Mouse (Mus musculus) ES-Bruce4 (cell line): ENCODE measurements around the gene Cisd3. TPM values are rescaled to one million over a fixed set of nuclear protein-coding genes. Genes with fewer than 3 reads are reported as not detected.
"Not testable (repeated sequence)": the region's sequence is repeated elsewhere in the genome, so short reads cannot be mapped to it uniquely, and the experiment has no call there.

ENCODE experiments used
- H3K27ac ChIP-seq: 2 replicates; pipeline ENCODE4 v1.5.1; 2012; ENCODE audit warnings: low read length, inconsistent platforms; ENCODE audit not compliant: insufficient read depth
- H3K27me3 ChIP-seq: 2 replicates; pipeline ENCODE4 v1.6.1; 2012; ENCODE audit warnings: mild to moderate bottlenecking, low read length, inconsistent platforms; ENCODE audit not compliant: control insufficient read depth, poor library complexity, insufficient read depth, severe bottlenecking
- H3K36me3 ChIP-seq: 2 replicates; pipeline ENCODE4 v1.6.1; 2012; ENCODE audit warnings: inconsistent platforms, mild to moderate bottlenecking, low read length, moderate library complexity; ENCODE audit not compliant: control insufficient read depth, poor library complexity, insufficient read depth, severe bottlenecking
- H3K4me1 ChIP-seq: one replicate; pipeline ENCODE4 v1.8.1; 2011; ENCODE audit warnings: low read length; ENCODE audit not compliant: control insufficient read depth, insufficient read depth
- H3K4me3 ChIP-seq: 2 replicates; pipeline ENCODE4 v1.5.1; 2011; ENCODE audit warnings: low read depth, mild to moderate bottlenecking, low read length
- H3K9ac ChIP-seq: 2 replicates; pipeline ENCODE4 v1.6.1; 2012; ENCODE audit warnings: low read depth, mild to moderate bottlenecking, inconsistent platforms; ENCODE audit not compliant: poor library complexity, severe bottlenecking
- H3K9me3 ChIP-seq: replicated peaks from 2 replicates; pipeline ENCODE4 v1.6.1; 2012; ENCODE audit warnings: mild to moderate bottlenecking, low read length, inconsistent platforms; ENCODE audit not compliant: control insufficient read depth, poor library complexity, insufficient read depth, severe bottlenecking
- CTCF ChIP-seq: IDR thresholded peaks from one replicate; pipeline ENCODE4 v1.8.1; 2011; ENCODE audit warnings: low read depth, low read length
- EP300 ChIP-seq: IDR thresholded peaks from 2 replicates; pipeline ENCODE4 v1.6.1; 2011; ENCODE audit warnings: low read depth, low read length; ENCODE audit not compliant: insufficient read depth
- POLR2A ChIP-seq: IDR thresholded peaks from one replicate; pipeline ENCODE4 v1.8.1; 2011; ENCODE audit warnings: low read length; ENCODE audit not compliant: insufficient read depth
- polyA plus RNA-seq: library from polyadenylated mRNA; stranded (reverse); fragments of >200 nt; gene quantifications from 2 replicates; pipeline ENCODE4 v1.2.4, GENCODE M21; 2011; ENCODE audit warnings: low read depth; ENCODE audit not compliant: missing spikeins, insufficient read depth, insufficient read length

The Cisd3 gene
- polyA plus RNA-seq, result 62.3 and 77.2 TPM in 2 replicates

- Histone ChIP-seq H3K36me3 (peaks cover 22% of the 10 kb centered on the region), H3K27ac (peak within 1 kb of the TSS; percentile 52), H3K4me3 (peak within 1 kb of the TSS; percentile 71), H3K9me3 (no peaks in the 10 kb centered on the region), H3K9ac (peak within 1 kb of the TSS; percentile 62), H3K4me1 (peaks cover 7% of the 10 kb centered on the region), H3K27me3 (no peaks in the 10 kb centered on the region)
- no peak for TF ChIP-seq EP300
- no peak for TF ChIP-seq CTCF
- TF ChIP-seq POLR2A, result no peak
Observed at GRCm38 (mm10) chr11:97685613-97686321, at the start of gene Cisd3. TSS of gene Cisd3 (plus strand) at chr11:97685826.

GRCm38 (mm10) chr11:97641668-97642067, 44.0 kb upstream of the Cisd3 start:
- Histone ChIP-seq H3K36me3 (no peaks in the 10 kb centered on the region), H3K27me3 (no peaks in the 10 kb centered on the region), H3K27ac (no peak overlapping the region), H3K4me3 (no peak overlapping the region), H3K4me1 (no peaks in the 10 kb centered on the region), H3K9ac (peak overlapping the region; percentile 40), H3K9me3 (no peaks in the 10 kb centered on the region)
- TF ChIP-seq EP300, result no peak

GRCm38 (mm10) chr11:97642746-97643145, 42.9 kb upstream of the Cisd3 start:
- Histone ChIP-seq H3K27ac (no peak overlapping the region), H3K4me3 (no peak overlapping the region), H3K36me3 (no peaks in the 10 kb centered on the region), H3K4me1 (no peaks in the 10 kb centered on the region), H3K27me3 (no peaks in the 10 kb centered on the region), H3K9ac (no peak overlapping the region), H3K9me3 (no peaks in the 10 kb centered on the region)
- TF ChIP-seq POLR2A (no peak), CTCF (peak; percentile 45)

- Histone ChIP-seq H3K27ac (no peak overlapping the region), H3K27me3 (no peaks in the 10 kb centered on the region), H3K9ac (no peak overlapping the region), H3K36me3 (no peaks in the 10 kb centered on the region), H3K9me3 (no peaks in the 10 kb centered on the region), H3K4me1 (no peaks in the 10 kb centered on the region), H3K4me3 (no peak overlapping the region)
- TF ChIP-seq EP300 (no peak), CTCF (no peak), POLR2A (no peak)
Observed at GRCm38 (mm10) chr11:97643380-97644055, 42.1 kb upstream of the Cisd3 start.

GRCm38 (mm10) chr11:97644834-97645233, 40.8 kb upstream of the Cisd3 start:
- Histone ChIP-seq H3K27me3 (no peaks in the 10 kb centered on the region), H3K9me3 (no peaks in the 10 kb centered on the region), H3K36me3 (no peaks in the 10 kb centered on the region), H3K9ac (peak overlapping the region; percentile 41; the same call in 1 of the 2 replicates), H3K4me3 (no peak overlapping the region), H3K27ac (no peak overlapping the region), H3K4me1 (no peaks in the 10 kb centered on the region)
- TF ChIP-seq EP300 (no peak), CTCF (peak; percentile 73)

GRCm38 (mm10) chr11:97648541-97648940, 37.1 kb upstream of the Cisd3 start:
- H3K4me1 ChIP-seq, H3K27me3 ChIP-seq, H3K27ac ChIP-seq, H3K4me3 ChIP-seq, H3K36me3 ChIP-seq, H3K9ac ChIP-seq, H3K9me3 ChIP-seq: not testable (repeated sequence)
